Mouse (Mus musculus) kidney, adult 8-10 months (tissue): ENCODE data around the gene Edem1.
A peak's percentile ranks its signal among the peaks of the same experiment; 100 is the strongest.

Source experiments
- DNase-seq, 2 experiments: peaks; one replicate each; pipeline ENCODE4 v3.0.0; 2022

The Edem1 gene

DNA sequence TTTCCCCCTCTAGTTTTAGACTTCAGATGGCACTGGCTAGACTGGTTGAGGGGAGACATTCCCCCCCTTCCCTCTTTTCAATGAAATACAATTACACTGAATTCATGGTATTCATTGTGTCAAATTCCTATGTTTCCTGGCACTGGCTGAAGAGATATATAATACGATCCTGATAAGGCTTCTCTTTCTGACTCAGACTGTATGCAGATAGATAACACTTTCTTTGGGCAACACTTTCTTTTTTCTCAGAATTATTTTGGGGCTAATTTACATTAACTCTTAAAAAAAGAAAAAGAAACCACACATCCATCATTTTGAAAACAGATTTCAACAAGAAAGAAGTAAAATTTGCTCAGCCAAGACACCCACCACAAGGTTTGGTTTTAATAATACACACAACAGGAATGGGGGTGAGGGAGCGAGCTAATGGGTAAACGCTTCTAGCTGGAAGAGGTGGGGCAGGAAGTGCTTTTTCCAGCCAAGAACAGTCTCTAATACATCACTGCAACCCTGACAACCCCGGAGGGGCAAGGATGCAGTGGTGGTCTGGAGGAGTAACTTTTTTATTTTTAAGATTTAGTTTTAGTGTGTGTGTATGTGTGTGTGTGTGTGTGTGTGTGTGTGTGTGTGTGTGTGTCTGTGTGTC is 52.0 kb downstream of the Edem1 start:
- DNase-seq: no peak

GRCm38 (mm10) chr6:108881074-108881473 is 52.6 kb downstream of the Edem1 start:
- DNase-seq: no peak

- peak; percentile 31 to 56 for DNase-seq
Observed at GRCm38 (mm10) chr6:108883826-108884225, 55.4 kb downstream of the Edem1 start.

DNA sequence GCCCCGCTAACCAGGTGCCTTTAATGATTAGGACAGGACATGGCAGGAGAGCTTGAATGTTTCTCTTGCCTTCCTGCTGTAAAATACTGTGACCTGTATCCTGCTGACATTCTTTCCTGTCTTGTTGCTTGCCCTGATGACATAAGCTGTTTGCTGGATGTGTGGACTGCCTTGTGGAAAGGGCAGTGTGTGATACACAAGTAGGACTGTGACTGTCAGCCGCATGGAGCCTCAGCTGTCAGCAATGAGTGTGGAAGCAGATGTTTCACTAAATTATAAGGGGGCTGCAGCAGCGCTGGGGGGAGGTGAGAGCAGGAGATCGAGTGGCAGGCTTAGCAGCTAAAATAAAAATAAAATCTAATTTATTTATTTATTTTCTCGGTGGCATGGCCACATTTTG is 56.2 kb downstream of the Edem1 start:
- no peak for DNase-seq

DNA sequence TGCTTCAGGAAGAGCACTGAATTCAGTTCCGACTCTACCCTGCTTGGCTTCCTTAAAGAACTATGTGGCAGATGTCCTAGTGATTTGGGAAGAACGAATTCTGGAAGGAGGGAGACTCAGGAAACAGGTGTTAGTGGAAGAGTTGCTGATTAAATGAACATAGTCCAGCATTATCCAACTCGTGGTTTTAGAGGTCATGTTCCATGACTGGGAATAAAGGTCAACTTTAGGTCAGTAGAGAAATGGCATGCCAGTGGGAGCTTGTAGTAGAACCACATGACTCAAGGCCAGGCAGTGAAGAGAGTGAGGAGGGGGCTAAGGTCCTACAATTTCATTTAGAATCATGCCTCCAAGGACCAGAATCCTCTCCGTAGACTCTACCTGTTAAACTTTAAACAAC is 57.9 kb downstream of the Edem1 start:
- peak; percentile 9 to 42 for DNase-seq

DNA sequence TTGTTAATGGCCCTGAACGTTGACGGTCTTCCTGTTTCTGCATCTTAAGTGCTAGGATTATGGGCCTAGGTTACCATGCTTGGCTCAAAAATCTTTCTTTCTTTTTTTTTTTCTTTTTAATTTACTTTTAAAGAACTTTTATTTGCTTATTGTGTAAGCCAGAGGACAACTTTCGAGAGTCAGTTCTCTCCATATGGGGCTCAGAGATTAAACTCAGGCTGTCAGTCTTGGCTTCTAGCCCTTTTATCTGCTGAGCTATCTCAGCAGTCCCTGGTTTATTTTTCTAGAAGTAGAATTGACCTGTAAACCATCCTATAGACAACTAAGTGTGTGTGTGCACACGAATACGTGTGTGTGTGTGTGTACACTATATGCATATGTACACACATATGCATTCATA is 64.1 kb downstream of the Edem1 start:
- no peak for DNase-seq

GRCm38 (mm10) chr6:108895129-108895528 is 66.7 kb downstream of the Edem1 start:
- no peak for DNase-seq

GRCm38 (mm10) chr6:108895976-108896375 is 67.5 kb downstream of the Edem1 start:
- no peak for DNase-seq

DNA sequence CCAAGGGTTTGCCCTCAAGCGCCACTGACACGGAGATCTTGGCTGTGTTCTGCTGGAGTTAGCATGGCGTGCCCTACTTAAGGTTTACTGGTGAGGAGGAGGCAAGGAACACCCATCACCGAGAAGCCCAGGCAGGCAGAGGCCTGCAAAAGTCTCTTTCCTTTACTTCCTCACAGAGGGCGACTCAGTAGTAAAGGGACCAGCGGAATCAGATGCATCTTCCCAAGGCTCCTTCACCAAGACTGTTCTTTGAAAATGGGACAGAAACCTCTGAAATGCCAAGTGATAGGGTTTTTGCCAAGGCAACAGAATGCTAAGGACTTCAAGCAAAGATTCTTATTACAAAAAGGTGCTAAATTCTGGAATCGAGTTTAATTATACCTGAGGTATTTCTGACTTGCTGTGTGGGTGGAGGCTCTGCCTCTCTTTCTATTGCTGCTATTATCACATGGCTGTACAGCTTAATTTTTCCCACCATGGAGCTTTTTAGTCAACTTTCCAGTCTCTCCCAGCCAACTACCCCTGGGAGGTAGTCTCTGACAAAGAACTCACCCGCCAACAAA is 68.2 kb downstream of the Edem1 start:
- no peak for DNase-seq

DNA sequence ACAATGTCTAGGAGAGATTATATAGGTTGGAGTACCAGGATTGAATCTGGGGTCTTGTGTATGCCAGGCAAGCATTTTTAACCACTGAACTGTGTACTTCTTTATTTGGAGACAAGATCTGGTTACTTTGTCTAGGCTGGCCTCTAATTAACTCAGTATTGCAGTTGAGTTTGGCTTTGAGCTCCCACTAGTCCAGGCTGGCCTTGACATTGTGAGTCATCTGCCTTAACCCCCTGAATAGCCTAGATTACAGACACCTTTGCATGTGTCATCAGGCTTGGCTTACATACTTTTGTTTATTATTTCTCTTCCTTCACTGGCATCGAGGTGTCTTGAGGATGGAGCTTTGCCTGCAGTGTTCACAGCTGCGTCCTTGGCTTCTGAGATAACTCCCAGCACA is 70.8 kb downstream of the Edem1 start:
- no peak for DNase-seq

- DNase-seq: no peak
Observed at GRCm38 (mm10) chr6:108902124-108902523, 73.7 kb downstream of the Edem1 start.

- DNase-seq: no peak
Observed at GRCm38 (mm10) chr6:108903280-108903679, 74.8 kb downstream of the Edem1 start.

DNA sequence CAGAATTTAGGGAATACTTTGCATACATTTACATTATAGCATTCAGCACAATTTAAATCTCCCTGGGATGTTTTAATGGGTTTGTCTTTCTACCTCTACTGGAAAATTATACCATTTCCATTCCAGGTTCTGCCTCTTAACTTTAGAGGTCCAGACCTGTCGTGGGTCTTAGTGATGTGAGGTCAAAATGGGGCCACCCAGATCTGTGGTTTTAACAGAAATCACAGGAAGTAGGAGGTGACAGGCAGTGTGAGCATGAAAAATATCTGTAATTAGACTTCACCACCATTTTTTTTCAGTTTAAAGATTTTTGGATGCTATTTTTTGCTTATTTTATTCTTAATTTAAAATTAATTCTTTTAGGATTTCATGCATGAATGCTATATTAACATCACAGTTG is 78.1 kb downstream of the Edem1 start:
- DNase-seq: no peak
